Mouse (Mus musculus) CH12.LX (cell line): ENCODE measurements at regions not wholly inside any gene's neighbourhood (a gene's known extent, or its start where the extent isn't known, plus 50 kb on each side); places are given as distances from the start of the nearest gene placed in this dataset.
"Not testable (repeated sequence)": the region's sequence is repeated elsewhere in the genome, so short reads cannot be mapped to it uniquely, and the experiment has no call there.

Experiments
- DNase-seq: peaks from one replicate; pipeline ENCODE4 v3.0.0-alpha.2; 2013; ENCODE audit errors: extremely low read depth
- H3K27ac ChIP-seq: 2 replicates; pipeline ENCODE4 v1.5.1; 2012; ENCODE audit warnings: low read depth, mild to moderate bottlenecking, control low read depth, moderate library complexity; ENCODE audit not compliant: insufficient read depth
- H3K27me3 ChIP-seq: replicated peaks from 2 replicates; pipeline ENCODE3; 2012; ENCODE audit warnings: inconsistent platforms
- H3K36me3 ChIP-seq, 2 experiments: replicated peaks in 1 of 2; 2 replicates each; pipeline versions ENCODE3 to v1.6.1; 2012; ENCODE audit warnings: inconsistent platforms in 1 of 2, low read length in 1 of 2, mild to moderate bottlenecking in 1 of 2, mixed read lengths in 1 of 2, moderate library complexity in 1 of 2; ENCODE audit not compliant: control insufficient read depth in 1 of 2, insufficient read depth in 1 of 2
- H3K4me1 ChIP-seq, 2 experiments: 2 replicates each; pipeline ENCODE4 v1.6.1; 2012; ENCODE audit warnings: inconsistent platforms in 1 of 2, moderate library complexity in 1 of 2; ENCODE audit not compliant: insufficient read depth in 2 of 2, control insufficient read depth in 1 of 2
- H3K4me2 ChIP-seq: 2 replicates; pipeline ENCODE4 v1.6.1; 2012; ENCODE audit warnings: low read depth, mild to moderate bottlenecking, control low read depth; ENCODE audit not compliant: poor library complexity, insufficient read depth, severe bottlenecking
- H3K4me3 ChIP-seq, 3 experiments: fragments of 150-350 bp in 1 of 3; sonication (generic) in 1 of 3; replicated peaks in 1 of 3; 2 replicates each; pipeline versions ENCODE3 to v1.5.1; 2011 to 2012; ENCODE audit warnings: low read depth in 2 of 3, low read length in 2 of 3, mild to moderate bottlenecking in 2 of 3, moderate library complexity in 2 of 3, control low read depth in 1 of 3, improper control_type of control experiment in 1 of 3, inconsistent platforms in 1 of 3, mixed read lengths in 1 of 3; ENCODE audit not compliant: poor library complexity in 1 of 3
- H3K79me2 ChIP-seq: replicated peaks from 2 replicates; pipeline ENCODE4 v1.6.1; 2012; ENCODE audit warnings: mild to moderate bottlenecking, moderate library complexity; ENCODE audit not compliant: control insufficient read depth, poor library complexity, insufficient read depth, severe bottlenecking; ENCODE audit errors: extremely low read depth
- H3K9ac ChIP-seq: 2 replicates; pipeline ENCODE4 v1.6.1; 2012; ENCODE audit warnings: low read depth, mild to moderate bottlenecking, control low read depth, moderate library complexity; ENCODE audit not compliant: insufficient read depth
- H3K9me3 ChIP-seq: replicated peaks from 2 replicates; pipeline ENCODE3; 2012; ENCODE audit warnings: low read length, inconsistent platforms, mixed read lengths
- BHLHE40 ChIP-seq: IDR thresholded peaks from 2 replicates; pipeline ENCODE4 v1.6.1; 2011; ENCODE audit warnings: mild to moderate bottlenecking, low read depth, low read length, improper control_type of control experiment
- CHD1 ChIP-seq: IDR thresholded peaks from 2 replicates; pipeline ENCODE4 v1.6.1; 2012; ENCODE audit warnings: low read depth, low read length, improper control_type of control experiment, inconsistent platforms
- CHD2 ChIP-seq: IDR thresholded peaks from 2 replicates; pipeline ENCODE4 v1.6.1; 2011; ENCODE audit warnings: low read length, improper control_type of control experiment
- E2F4 ChIP-seq: IDR thresholded peaks from 2 replicates; pipeline ENCODE4 v1.6.1; 2011; ENCODE audit warnings: low read depth, low read length, improper control_type of control experiment; ENCODE audit not compliant: insufficient replicate concordance
- ELF1 ChIP-seq: IDR thresholded peaks from 2 replicates; pipeline ENCODE4 v1.6.1; 2014; ENCODE audit warnings: low read depth, mild to moderate bottlenecking, inconsistent platforms, low read length, improper control_type of control experiment
- EP300 ChIP-seq: IDR thresholded peaks from 2 replicates; pipeline ENCODE4 v1.6.1; 2011; ENCODE audit warnings: low read length, improper control_type of control experiment
- ETS1 ChIP-seq: conservative IDR thresholded peaks from 2 replicates; pipeline ENCODE4 v1.6.1; 2012; ENCODE audit warnings: low read depth, mild to moderate bottlenecking, inconsistent platforms, low read length, improper control_type of control experiment, moderate library complexity
- GABPA ChIP-seq: IDR thresholded peaks from 2 replicates; pipeline ENCODE4 v1.6.1; 2012; ENCODE audit warnings: low read depth, low read length, improper control_type of control experiment, inconsistent platforms; ENCODE audit not compliant: insufficient replicate concordance
- IRF4 ChIP-seq: IDR thresholded peaks from 2 replicates; pipeline ENCODE4 v1.6.1; 2014; ENCODE audit warnings: low read depth, mild to moderate bottlenecking, inconsistent platforms, low read length, improper control_type of control experiment
- JUN ChIP-seq: IDR thresholded peaks from 2 replicates; pipeline ENCODE4 v1.6.1; 2011; ENCODE audit warnings: low read depth, mild to moderate bottlenecking, low read length, improper control_type of control experiment, moderate library complexity; ENCODE audit not compliant: insufficient read depth
- MAFK ChIP-seq: IDR thresholded peaks from 2 replicates; pipeline ENCODE4 v1.6.1; 2011; ENCODE audit warnings: low read length, improper control_type of control experiment; ENCODE audit not compliant: insufficient replicate concordance
- MAX ChIP-seq: IDR thresholded peaks from 2 replicates; pipeline ENCODE4 v1.6.1; 2011; ENCODE audit warnings: low read length, improper control_type of control experiment
- MEF2A ChIP-seq: IDR thresholded peaks from 2 replicates; pipeline ENCODE4 v1.6.1; 2014; ENCODE audit warnings: low read depth, mild to moderate bottlenecking, inconsistent platforms, low read length, improper control_type of control experiment, borderline replicate concordance
- MXI1 ChIP-seq: IDR thresholded peaks from 2 replicates; pipeline ENCODE4 v1.6.1; 2011; ENCODE audit warnings: mild to moderate bottlenecking, low read depth, low read length, improper control_type of control experiment
- MYC ChIP-seq: IDR thresholded peaks from 2 replicates; pipeline ENCODE4 v1.6.1; 2011; ENCODE audit warnings: low read depth, mild to moderate bottlenecking, improper control_type of control experiment, low read length
- NRF1 ChIP-seq: IDR thresholded peaks from 2 replicates; pipeline ENCODE4 v1.6.1; 2014; ENCODE audit warnings: low read depth, mild to moderate bottlenecking, inconsistent platforms, low read length, improper control_type of control experiment, moderate library complexity
- PAX5 ChIP-seq: IDR thresholded peaks from 2 replicates; pipeline ENCODE4 v1.6.1; 2012; ENCODE audit warnings: low read length, inconsistent platforms, mixed read lengths
- POLR2A ChIP-seq: IDR thresholded peaks from 2 replicates; pipeline ENCODE4 v1.6.1; 2011; ENCODE audit warnings: low read depth, mild to moderate bottlenecking, improper control_type of control experiment, low read length
- POLR2AphosphoS2 ChIP-seq: IDR thresholded peaks from 2 replicates; pipeline ENCODE4 v1.6.1; 2011; ENCODE audit warnings: low read depth, low read length, improper control_type of control experiment
- RAD21 ChIP-seq: IDR thresholded peaks from 2 replicates; pipeline ENCODE4 v1.6.1; 2011; ENCODE audit warnings: low read depth, mild to moderate bottlenecking, low read length, improper control_type of control experiment, moderate library complexity
- SIN3A ChIP-seq: IDR thresholded peaks from 2 replicates; pipeline ENCODE4 v1.6.1; 2012; ENCODE audit warnings: low read length, improper control_type of control experiment, inconsistent platforms
- SMC3 ChIP-seq: IDR thresholded peaks from 2 replicates; pipeline ENCODE4 v1.6.1; 2011; ENCODE audit warnings: low read depth, low read length, improper control_type of control experiment
- USF1 ChIP-seq: IDR thresholded peaks from 2 replicates; pipeline ENCODE4 v1.6.1; 2014; ENCODE audit warnings: low read depth, mild to moderate bottlenecking, inconsistent platforms, low read length, improper control_type of control experiment
- USF2 ChIP-seq: conservative IDR thresholded peaks from 2 replicates; pipeline ENCODE4 v1.6.1; 2011; ENCODE audit warnings: low read depth, low read length, improper control_type of control experiment
- ZC3H11A ChIP-seq: IDR thresholded peaks from 2 replicates; pipeline ENCODE4 v1.6.1; 2012; ENCODE audit warnings: low read depth, mild to moderate bottlenecking, inconsistent platforms, low read length, improper control_type of control experiment
- ZNF384 ChIP-seq: IDR thresholded peaks from 2 replicates; pipeline ENCODE4 v1.6.1; 2012; ENCODE audit warnings: low read depth, low read length, improper control_type of control experiment, inconsistent platforms
- dilution Hi-C: fragments of 300-500 bp; cut with MboI; formaldehyde crosslinking; loops from 2 replicates; pipeline ENCODE4 v1.14.3; 2020; ENCODE audit warnings: low sequenced_read_pairs; ENCODE audit not compliant: extremely low pct_unique_long_range_greater_than_20kb, extremely low pct_ligation_motif_present
- in situ Hi-C: fragments of 300-500 bp; cut with MboI; formaldehyde crosslinking; loops from 3 replicates; pipeline ENCODE4 v1.14.3; 2019; ENCODE audit warnings: low sequenced_read_pairs, low pct_ligation_motif_present, low pct_unique_long_range_greater_than_20kb, mixed read lengths

- TF ChIP-seq SMC3 = no peak
- TF ChIP-seq SIN3A = no peak
Measured at GRCm38 (mm10) chr13:44674926-44675650, 54.2 kb upstream of the Jarid2 start (continued).

DNA sequence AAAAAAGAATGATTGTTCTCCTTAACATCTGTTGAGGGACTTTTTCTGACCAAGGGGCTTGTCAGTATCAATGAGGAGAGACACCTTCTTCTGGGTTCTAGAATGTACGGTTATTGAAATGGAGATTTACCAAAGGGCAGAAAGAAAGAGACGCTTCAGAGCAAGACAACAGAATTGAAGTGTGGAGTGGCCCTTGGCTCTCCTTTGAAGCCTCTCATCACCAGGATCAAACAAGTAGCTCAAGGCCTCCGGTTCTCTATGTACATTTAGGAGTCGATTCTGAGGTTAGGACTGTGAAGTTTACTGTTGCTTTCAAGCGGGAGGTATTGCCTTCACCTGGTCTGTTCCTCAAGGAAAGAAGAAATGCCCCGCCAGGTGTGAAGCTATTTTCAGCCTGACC lies 53.2 kb upstream of the Jarid2 start:
- TF ChIP-seq ZC3H11A (no peak), MAX (no peak), USF2 (no peak), ETS1 (no peak), RAD21 (no peak), SIN3A (no peak), MYC (no peak), MXI1 (no peak), USF1 (no peak), POLR2AphosphoS2 (no peak), POLR2A (no peak), GABPA (no peak), ELF1 (no peak), BHLHE40 (no peak)
- H3K4me2 ChIP-seq = no peak overlapping the region
- H3K4me1 ChIP-seq = peaks cover 10 to 19% of the 10 kb centered on the region in 2 experiments
- in situ Hi-C loops = no loop called here
- H3K27me3 ChIP-seq = no peaks in the 10 kb centered on the region
- H3K4me3 ChIP-seq = no peak overlapping the region
- no peaks in the 10 kb centered on the region for H3K36me3 ChIP-seq
- H3K9me3 ChIP-seq = peaks cover 8% of the 10 kb centered on the region
- no peak overlapping the region for H3K27ac ChIP-seq
- dilution Hi-C loops = no loop called here
- no peaks in the 10 kb centered on the region for H3K79me2 ChIP-seq
- H3K9ac ChIP-seq = no peak overlapping the region
- DNase-seq = no peak

DNA sequence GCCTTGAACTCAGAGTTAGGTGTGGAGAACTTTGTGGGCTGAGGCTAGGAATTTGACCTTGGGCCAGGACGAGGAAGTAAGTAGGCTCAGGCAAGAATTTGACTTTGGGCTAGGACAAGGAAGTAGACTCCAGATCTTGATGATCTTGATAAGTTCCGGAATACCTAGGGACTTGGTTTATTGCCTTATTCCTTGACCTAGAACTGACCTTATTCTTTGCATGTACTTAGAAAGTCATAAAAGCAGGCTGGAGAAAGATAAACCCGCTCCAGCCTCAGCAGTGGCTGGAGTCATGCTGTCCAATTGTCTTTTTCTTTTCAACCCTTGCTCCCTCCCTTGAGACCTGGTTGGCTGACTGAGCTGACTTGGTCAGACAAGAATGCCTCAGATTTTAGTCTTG lies 51.2 kb upstream of the Jarid2 start:
- Histone ChIP-seq H3K9me3 (peaks cover 8% of the 10 kb centered on the region), H3K27ac (no peak overlapping the region), H3K79me2 (no peaks in the 10 kb centered on the region), H3K4me2 (no peak overlapping the region), H3K4me3 (no peak overlapping the region), H3K4me1 (peaks cover 13 to 33% of the 10 kb centered on the region in 2 experiments), H3K9ac (no peak overlapping the region), H3K27me3 (no peaks in the 10 kb centered on the region), H3K36me3 (no peaks in the 10 kb centered on the region)
- TF ChIP-seq MEF2A (no peak), E2F4 (no peak), ZNF384 (no peak), MAFK (no peak), SMC3 (no peak), PAX5 (no peak), CHD1 (no peak), POLR2AphosphoS2 (no peak), CHD2 (no peak), IRF4 (no peak), GABPA (no peak), NRF1 (no peak), JUN (no peak), MYC (no peak), EP300 (no peak)
- dilution Hi-C loops = no loop called here
- no peak for DNase-seq
- in situ Hi-C loops = no loop called here

- H3K27me3 ChIP-seq, dilution Hi-C loops, DNase-seq, H3K9ac ChIP-seq, H3K4me2 ChIP-seq, H3K79me2 ChIP-seq, H3K9me3 ChIP-seq, in situ Hi-C loops, H3K27ac ChIP-seq, H3K4me3 ChIP-seq, H3K36me3 ChIP-seq: not testable (repeated sequence)
- H3K4me1 ChIP-seq = peaks cover 8 to 24% of the 10 kb centered on the region in 2 experiments
Measured at GRCm38 (mm10) chr13:44679457-44679856, 49.8 kb upstream of the Jarid2 start.
